Mouse (Mus musculus) cerebellum, postnatal 25 days (tissue): ENCODE results near the gene Rpa1.
"Not testable (repeated sequence)": the region's sequence is repeated elsewhere in the genome, so short reads cannot be mapped to it uniquely, and the experiment has no call there.

ENCODE experiments used
- DNase-seq, 2 experiments: peaks; one replicate each; pipeline ENCODE4 v3.0.0; 2021; ENCODE audit warnings: mixed read lengths in 2 of 2

Rpa1 gene

GRCm38 (mm10) chr11:75285893-75286467 lies 62.1 kb downstream of the Rpa1 start:
- DNase-seq, result no peak

GRCm38 (mm10) chr11:75283784-75284183 lies 64.3 kb downstream of the Rpa1 start:
- not testable (repeated sequence) for DNase-seq

GRCm38 (mm10) chr11:75282496-75283120 lies 65.5 kb downstream of the Rpa1 start:
- no peak for DNase-seq

GRCm38 (mm10) chr11:75281380-75282256 lies 66.5 kb downstream of the Rpa1 start:
- DNase-seq, result peak in 1 of 2 experiments; percentile 32

- DNase-seq, result peak in 1 of 2 experiments; percentile 44
Measured at GRCm38 (mm10) chr11:75280435-75281001, 67.6 kb downstream of the Rpa1 start.

GRCm38 (mm10) chr11:75280066-75280410 lies 68.1 kb downstream of the Rpa1 start:
- DNase-seq, result peak in 1 of 2 experiments; percentile 33

- DNase-seq, result peak; percentile 42 to 55
Measured at GRCm38 (mm10) chr11:75279342-75280065, 68.6 kb downstream of the Rpa1 start.

GRCm38 (mm10) chr11:75279013-75279341 lies 69.1 kb downstream of the Rpa1 start:
- peak in 1 of 2 experiments; percentile 50 for DNase-seq

GRCm38 (mm10) chr11:75278115-75278514 lies 70.0 kb downstream of the Rpa1 start:
- no peak for DNase-seq

- DNase-seq, result no peak
Measured at GRCm38 (mm10) chr11:75275035-75275434, 73.1 kb downstream of the Rpa1 start.

- DNase-seq, result peak in 1 of 2 experiments; percentile 20
Measured at GRCm38 (mm10) chr11:75273466-75273865, 74.7 kb downstream of the Rpa1 start.

GRCm38 (mm10) chr11:75270985-75271434 lies 77.1 kb downstream of the Rpa1 start:
- peak; percentile 80 to 82 for DNase-seq

GRCm38 (mm10) chr11:75270276-75270984 lies 77.7 kb downstream of the Rpa1 start:
- no peak for DNase-seq

- DNase-seq, result peak in 1 of 2 experiments; percentile 21
Measured at GRCm38 (mm10) chr11:75269213-75269612, 78.9 kb downstream of the Rpa1 start.

GRCm38 (mm10) chr11:75268492-75268891 lies 79.6 kb downstream of the Rpa1 start:
- DNase-seq, result peak; percentile 62 to 64

- peak in 1 of 2 experiments; percentile 55 for DNase-seq
Measured at GRCm38 (mm10) chr11:75267826-75268281, 80.3 kb downstream of the Rpa1 start.

- DNase-seq, result peak in 1 of 2 experiments; percentile 19
Measured at GRCm38 (mm10) chr11:75265545-75265944, 82.6 kb downstream of the Rpa1 start.

- peak in 1 of 2 experiments; percentile 14 for DNase-seq
Measured at GRCm38 (mm10) chr11:75264550-75264949, 83.6 kb downstream of the Rpa1 start.

GRCm38 (mm10) chr11:75263964-75264312 lies 84.2 kb downstream of the Rpa1 start:
- no peak for DNase-seq

- peak in 1 of 2 experiments; percentile 17 for DNase-seq
Measured at GRCm38 (mm10) chr11:75263274-75263963, 84.7 kb downstream of the Rpa1 start.

GRCm38 (mm10) chr11:75262791-75263190 lies 85.3 kb downstream of the Rpa1 start:
- DNase-seq, result peak in 1 of 2 experiments; percentile 25
